Mouse (Mus musculus): Measurements from ENCODE around the gene Gm17304. TPM values are rescaled to one million over a fixed set of nuclear protein-coding genes. Genes with fewer than 3 reads are reported as not detected.

The Gm17304 gene
- total RNA-seq, 2 experiments from 2014 or later = not detected

DNA sequence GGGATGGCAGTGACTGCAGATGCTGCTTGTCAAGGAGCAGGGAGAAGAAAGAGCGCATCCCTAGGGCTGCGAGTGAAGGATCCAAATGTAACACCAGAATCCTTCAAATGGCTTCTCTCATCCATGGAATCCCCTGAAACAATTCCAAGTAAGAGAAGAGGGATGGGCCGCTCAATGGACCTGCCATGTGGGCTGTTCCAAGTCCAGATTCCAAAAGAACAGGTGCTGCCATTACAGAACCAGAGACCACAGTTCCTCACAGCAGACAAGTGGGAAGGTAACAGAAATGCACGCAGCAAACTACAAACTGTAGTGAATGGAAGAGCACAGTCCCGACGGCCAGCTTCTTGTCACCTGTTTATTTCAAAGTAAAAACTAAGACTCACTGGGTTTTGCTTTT, 11.5 kb downstream of the Gm17304 start:
- no peak for ATAC-seq (ENCODE audit: poor library complexity, severe bottlenecking)

DNA sequence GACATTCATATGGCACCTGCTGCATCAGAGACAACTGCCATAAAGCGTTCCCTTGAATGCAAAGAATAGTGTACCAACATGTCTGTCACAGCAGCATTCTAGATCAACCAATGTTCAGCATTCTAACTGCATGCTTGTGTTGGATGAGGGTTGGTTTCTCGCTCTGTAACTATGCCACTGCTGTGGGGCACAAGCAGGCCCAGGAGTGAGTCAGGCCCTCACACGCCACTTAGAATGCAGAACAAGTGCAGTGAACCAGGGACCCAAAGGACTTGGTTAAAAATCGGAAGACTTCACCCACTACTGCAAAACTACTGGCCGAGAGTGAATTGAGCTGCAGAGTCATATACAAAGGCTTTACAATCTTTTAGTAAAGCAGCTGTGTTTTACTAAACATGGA, 13.3 kb downstream of the Gm17304 start:
- no peak for ATAC-seq (ENCODE audit: poor library complexity, severe bottlenecking)

DNA sequence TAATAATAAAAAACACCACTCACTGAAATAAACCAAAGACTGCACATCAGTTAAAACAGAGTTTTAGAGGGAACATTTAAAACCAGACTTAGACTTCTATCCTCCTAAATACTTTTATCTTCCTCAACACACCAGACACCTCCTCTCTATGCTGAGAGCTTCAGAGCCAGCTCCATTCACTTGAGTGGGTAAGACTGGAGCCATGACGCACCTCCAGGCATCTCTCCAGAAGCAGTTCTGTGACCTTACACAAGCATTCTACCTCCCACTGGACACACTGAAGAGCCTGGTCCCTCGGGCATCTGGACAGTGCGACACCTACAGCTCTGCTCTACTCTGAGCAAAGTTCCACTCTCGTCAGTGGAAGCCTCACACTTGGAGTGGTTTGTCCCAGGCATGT, 14.4 kb downstream of the Gm17304 start:
- no peak for ATAC-seq (ENCODE audit: poor library complexity, severe bottlenecking)

DNA sequence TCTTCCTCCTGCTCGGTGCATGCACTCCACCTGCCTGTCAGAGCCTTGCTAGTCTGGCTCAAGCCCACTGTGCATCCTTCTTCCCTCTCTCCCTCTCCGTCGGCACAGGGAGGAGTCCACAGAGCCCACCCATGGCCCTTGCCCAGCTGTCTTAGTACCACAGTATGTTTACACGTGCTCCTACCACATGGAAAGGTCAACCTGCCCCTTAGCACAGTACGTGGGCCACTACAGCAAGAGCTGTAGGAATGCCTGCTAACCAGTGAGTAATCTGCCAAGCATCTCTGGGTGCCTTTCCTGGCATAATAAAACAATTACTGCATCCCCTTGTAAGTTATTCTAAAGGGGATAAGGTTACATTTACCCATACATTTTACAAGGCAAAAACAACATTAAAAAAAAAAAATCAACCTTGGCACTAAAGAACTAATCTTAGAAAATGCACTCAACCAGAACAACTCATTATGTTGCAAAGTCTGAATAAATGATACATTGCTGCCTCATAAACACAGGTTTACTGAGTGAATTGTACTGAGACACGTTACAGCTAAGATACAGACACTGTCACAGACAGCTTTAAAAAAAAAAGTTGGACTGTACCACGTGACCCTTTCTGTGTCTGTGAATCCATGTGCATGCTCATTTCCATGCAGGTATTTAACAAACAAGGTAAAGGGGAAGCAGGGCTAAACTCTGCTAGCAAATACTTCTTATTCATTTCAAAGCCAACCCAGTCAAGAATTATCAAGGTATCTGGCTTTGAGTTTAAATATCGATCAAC, 19.7 kb downstream of the Gm17304 start:
- no peak for ATAC-seq (ENCODE audit: poor library complexity, severe bottlenecking)

DNA sequence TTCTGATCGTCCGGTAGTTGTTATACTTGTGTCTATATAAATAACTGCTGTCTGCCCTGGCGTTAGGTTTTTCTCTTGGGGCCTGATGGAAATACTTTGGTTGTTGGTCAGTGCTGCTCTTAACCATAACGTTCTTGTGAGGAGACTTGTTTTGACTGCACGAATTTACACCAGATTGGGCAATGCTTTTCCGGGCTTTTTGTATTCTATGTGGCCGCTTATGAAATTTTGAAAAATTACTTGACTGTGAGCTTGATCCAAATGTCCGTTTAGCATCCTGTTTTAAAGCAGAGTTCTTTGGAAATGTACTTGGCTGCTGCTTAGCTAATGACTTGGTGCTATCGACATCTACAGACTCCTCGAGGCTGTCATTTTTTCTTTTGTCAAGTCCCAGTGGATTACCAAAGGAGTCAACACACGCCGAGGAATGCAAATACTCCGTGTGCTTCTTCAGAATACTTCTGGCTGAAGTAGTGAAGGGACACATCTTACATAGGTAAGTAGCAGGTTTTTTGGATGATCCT, 27.6 kb downstream of the Gm17304 start:
- no peak for ATAC-seq (ENCODE audit: poor library complexity, severe bottlenecking)

DNA sequence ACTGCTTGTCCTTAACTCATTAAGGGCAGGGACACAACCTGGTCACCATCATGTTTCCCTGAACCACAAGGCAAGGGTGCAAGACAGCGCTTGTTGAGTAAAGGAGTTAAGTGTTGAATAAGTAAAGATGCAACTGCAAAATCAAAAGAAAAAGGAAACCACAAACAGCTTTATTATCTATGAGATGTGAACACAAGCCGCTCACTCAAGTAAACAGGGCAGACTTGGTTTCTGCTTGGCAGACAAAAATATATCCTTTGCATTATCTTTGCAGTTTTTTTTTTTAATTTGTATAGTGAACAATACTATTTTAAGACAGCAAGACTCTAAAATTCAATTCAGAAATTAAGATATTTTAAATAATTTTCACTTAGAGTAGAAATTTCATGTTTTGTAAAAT, 30.7 kb downstream of the Gm17304 start:
- ATAC-seq (ENCODE audit: poor library complexity, severe bottlenecking) = no peak

- no peak for ATAC-seq (ENCODE audit: poor library complexity, severe bottlenecking)
Observed at GRCm38 (mm10) chr5:106640235-106640809, 31.4 kb downstream of the Gm17304 start.

DNA sequence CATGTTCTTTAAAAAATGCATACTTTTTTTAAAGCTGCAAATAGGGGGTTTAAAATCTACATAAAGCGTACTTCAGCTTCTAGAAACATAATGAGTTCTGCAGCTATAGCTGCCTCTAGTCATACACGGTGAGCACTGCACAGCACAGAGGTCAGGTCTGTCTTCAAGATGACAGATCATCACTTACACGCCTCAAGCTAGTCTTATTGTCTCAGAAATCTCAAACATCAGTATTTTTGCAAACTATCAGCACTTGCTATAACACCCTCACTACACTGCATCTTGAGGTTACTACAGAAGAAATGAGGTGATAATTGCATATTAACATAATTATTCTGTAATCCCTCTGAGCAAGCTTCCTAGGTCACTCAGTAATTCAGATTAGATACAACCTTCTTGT, 33.0 kb downstream of the Gm17304 start:
- no peak for ATAC-seq (ENCODE audit: poor library complexity, severe bottlenecking)

GRCm38 (mm10) chr5:106643434-106643833, 34.5 kb downstream of the Gm17304 start:
- ATAC-seq (ENCODE audit: poor library complexity, severe bottlenecking) = no peak

- ATAC-seq (ENCODE audit: poor library complexity, severe bottlenecking) = no peak
Observed at GRCm38 (mm10) chr5:106649441-106649840, 40.5 kb downstream of the Gm17304 start.

GRCm38 (mm10) chr5:106649995-106650394, 41.1 kb downstream of the Gm17304 start:
- peak; percentile 66 for ATAC-seq (ENCODE audit: poor library complexity, severe bottlenecking)

DNA sequence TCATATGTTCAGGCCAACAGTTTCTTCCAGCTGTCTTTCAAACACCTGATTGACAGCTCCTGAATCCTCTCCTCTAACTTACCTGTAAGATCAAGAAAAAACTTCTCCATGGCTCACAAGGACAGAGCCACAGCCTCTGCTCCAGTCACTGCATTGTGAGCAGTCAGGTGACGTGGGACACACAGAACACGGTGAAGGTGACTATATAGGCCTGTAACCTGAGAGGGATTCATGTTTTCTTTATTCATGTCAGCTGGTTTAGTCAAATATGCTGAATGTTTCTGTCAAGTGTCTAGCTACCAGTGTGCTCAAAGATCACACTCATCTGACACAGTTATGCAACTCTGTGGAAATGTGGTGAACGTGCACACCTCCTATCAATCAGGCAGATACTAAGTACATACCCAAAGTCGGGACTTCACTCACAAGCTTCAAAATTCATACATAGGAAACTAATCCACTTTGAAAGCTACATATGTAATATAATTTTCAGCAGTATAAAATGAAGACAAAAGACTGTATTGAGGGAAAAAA, 43.4 kb downstream of the Gm17304 start:
- no peak for ATAC-seq (ENCODE audit: poor library complexity, severe bottlenecking)

DNA sequence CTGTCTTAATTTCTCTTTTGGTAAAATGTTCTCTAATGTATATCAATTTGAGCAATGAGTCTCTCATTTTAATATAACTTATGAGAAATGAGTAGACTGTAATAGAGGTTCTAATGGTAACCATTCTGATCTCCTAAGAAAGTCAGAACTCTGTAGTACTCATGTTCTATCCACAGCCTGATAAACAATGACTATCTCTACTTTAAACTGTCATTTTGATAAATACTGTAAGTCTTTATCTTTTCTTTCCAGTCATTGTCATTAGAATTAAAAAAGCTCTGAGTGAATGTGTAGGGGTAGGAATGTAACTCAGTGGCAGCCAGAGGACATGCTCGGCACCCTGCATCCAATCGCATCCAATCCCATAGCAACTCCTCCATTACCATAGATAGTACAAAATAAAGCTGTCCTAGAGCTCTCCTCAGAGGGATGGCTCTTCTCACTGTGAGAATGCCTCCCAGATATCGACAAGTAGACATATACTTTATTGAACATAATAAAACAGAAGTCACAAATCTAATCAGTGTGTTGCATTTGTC, 44.0 kb downstream of the Gm17304 start:
- ATAC-seq (ENCODE audit: poor library complexity, severe bottlenecking) = no peak

Other genes starting within 250 kb of the Gm17304 start
- gene Barhl2, start 150.9 kb upstream of the Gm17304 start, total RNA-seq (2015) = not detected in 2 replicates
- not detected in 2 replicates for gene Barhl2, start 150.9 kb upstream of the Gm17304 start, total RNA-seq (2017)
- gene Zfp644, start 88.2 kb downstream of the Gm17304 start, total RNA-seq (2015) = 57.0 and 66.0 TPM in 2 replicates
- 59.2 and 68.4 TPM in 2 replicates for gene Zfp644, start 88.2 kb downstream of the Gm17304 start, total RNA-seq (2017)